Mouse (Mus musculus): Measurements from ENCODE around the gene B3galt4. TPM values are rescaled to one million over a fixed set of nuclear protein-coding genes. Genes with fewer than 3 reads are reported as not detected.

The B3galt4 gene
- total and polyA plus RNA-seq, 3 experiments, result 1.8 to 3.4 (median 1.9) TPM

DNA sequence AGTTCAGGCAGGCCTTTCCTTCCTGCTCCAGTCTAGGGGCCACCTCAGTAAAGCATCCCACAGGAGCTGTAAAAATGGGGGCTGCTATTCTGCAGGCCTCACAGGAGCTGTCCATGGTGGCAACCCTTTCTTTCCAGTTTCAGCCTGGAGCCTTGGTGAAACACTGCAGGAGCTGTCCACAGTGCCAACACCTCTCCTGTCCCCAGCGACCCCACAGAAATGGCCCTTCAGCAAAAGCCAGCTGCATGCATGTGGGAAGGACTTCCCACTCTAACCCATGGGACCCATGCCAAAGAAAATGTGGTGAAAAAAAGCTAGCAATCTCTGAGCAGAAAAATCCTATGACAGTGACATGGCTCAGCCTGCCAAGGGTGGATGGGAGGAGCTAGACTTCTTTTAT lies 21.4 kb upstream of the B3galt4 start:
- 3% methylated on average over 1 of the region's 1 CpGs for WGBS
- Histone ChIP-seq H3K36me3 (ENCODE audit: control insufficient read depth, insufficient read depth, low read length) (no peaks in the 10 kb centered on the region), H3K79me2 (replicated peaks; ENCODE audit: control insufficient read depth, insufficient read depth, low read length) (no peaks in the 10 kb centered on the region), H3K9ac (ENCODE audit: low read depth, low read length) (no peak overlapping the region), H3K27ac (no peak overlapping the region), H3K4me1 (ENCODE audit: control insufficient read depth, insufficient read depth, low read length) (no peaks in the 10 kb centered on the region), H3K4me3 (no peak overlapping the region), H3K27me3 (ENCODE audit: control insufficient read depth, insufficient read depth, low read length) (no peaks in the 10 kb centered on the region)
- no peak for DNase-seq
- TF ChIP-seq CTCF (IDR thresholded peaks at IDR 0.05) (no peak), EP300 (IDR thresholded peaks at IDR 0.05; ENCODE audit: insufficient read depth, low read depth, low read length) (no peak), POLR2A (IDR thresholded peaks at IDR 0.05; ENCODE audit: insufficient read depth, low read depth, low read length) (no peak)
- intact Hi-C loops (cut with DNase I), result loop anchor here (2.0 kb wide), 1 partner anchor 1296 kb away; no protein-coding TSS in a partner anchor

DNA sequence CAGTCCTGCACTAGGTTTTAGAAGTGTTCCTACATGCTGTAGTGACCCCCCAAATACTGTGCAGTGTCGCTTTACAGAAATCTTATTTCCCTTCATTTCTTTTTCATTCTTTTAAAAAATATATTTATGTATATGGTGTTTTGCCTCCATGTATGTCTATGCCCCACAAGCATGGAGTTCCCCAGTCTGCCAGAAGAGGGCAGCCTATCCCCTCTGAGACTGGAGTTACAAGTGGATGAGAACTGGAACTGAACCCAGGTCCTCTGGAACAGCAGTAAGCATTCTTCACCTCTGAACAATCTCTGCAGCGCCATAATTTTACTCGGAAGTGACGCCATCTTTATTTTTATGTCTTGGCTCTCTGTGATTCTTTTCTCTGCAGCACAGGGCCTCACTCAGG lies 18.1 kb upstream of the B3galt4 start:
- intact Hi-C loops (cut with DNase I), result loop anchor here (1.0 kb wide), 1 partner anchor 1333 kb away; no protein-coding TSS in a partner anchor
- no peaks in the 10 kb centered on the region for H3K79me2 ChIP-seq (replicated peaks; ENCODE audit: control insufficient read depth, insufficient read depth, low read length)
- no peaks in the 10 kb centered on the region for H3K4me1 ChIP-seq (ENCODE audit: control insufficient read depth, insufficient read depth, low read length)
- H3K36me3 ChIP-seq (ENCODE audit: control insufficient read depth, insufficient read depth, low read length), result no peaks in the 10 kb centered on the region
- WGBS, result 71% methylated on average over 4 of the region's 4 CpGs
- H3K27ac ChIP-seq, result no peak overlapping the region
- no peak overlapping the region for H3K9ac ChIP-seq (ENCODE audit: low read depth, low read length)
- TF ChIP-seq EP300 (IDR thresholded peaks at IDR 0.05; ENCODE audit: insufficient read depth, low read depth, low read length) (no peak), POLR2A (IDR thresholded peaks at IDR 0.05; ENCODE audit: insufficient read depth, low read depth, low read length) (no peak), CTCF (IDR thresholded peaks at IDR 0.05) (no peak)
- no peak overlapping the region for H3K4me3 ChIP-seq
- no peaks in the 10 kb centered on the region for H3K27me3 ChIP-seq (ENCODE audit: control insufficient read depth, insufficient read depth, low read length)
- DNase-seq, result no peak

DNA sequence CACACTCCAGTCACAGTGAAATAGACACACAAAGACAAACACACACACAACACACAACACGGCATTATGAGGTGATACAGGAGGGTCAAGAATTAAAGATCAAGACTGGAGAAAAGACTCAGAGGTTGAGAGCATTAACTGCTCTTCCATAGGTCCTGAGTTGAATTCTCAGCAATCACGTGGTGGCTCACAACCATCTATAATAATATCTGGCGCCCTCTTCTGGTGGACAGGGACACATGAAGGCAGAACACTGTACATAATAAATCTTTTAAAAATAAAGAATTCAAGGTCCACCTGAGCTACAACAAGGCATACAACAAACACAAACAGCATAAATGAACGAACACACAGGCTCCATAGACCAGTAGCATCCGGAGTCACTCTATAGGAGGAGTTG lies 17.6 kb upstream of the B3galt4 start:
- H3K4me1 ChIP-seq (ENCODE audit: control insufficient read depth, insufficient read depth, low read length), result no peaks in the 10 kb centered on the region
- intact Hi-C loops (cut with DNase I), result loop anchor here (1.0 kb wide), 2 partner anchors 13 to 1333 kb away; no protein-coding TSS in a partner anchor
- H3K27ac ChIP-seq, result no peak overlapping the region
- TF ChIP-seq POLR2A (IDR thresholded peaks at IDR 0.05; ENCODE audit: insufficient read depth, low read depth, low read length), result no peak
- TF ChIP-seq CTCF (IDR thresholded peaks at IDR 0.05), result peak; percentile 19; the same call in 1 of the 2 replicates
- no peak for TF ChIP-seq EP300 (IDR thresholded peaks at IDR 0.05; ENCODE audit: insufficient read depth, low read depth, low read length)
- no peak for DNase-seq
- no peak overlapping the region for H3K4me3 ChIP-seq
- H3K9ac ChIP-seq (ENCODE audit: low read depth, low read length), result no peak overlapping the region
- WGBS, result 25% methylated on average over 5 of the region's 5 CpGs
- no peaks in the 10 kb centered on the region for H3K36me3 ChIP-seq (ENCODE audit: control insufficient read depth, insufficient read depth, low read length)
- no peaks in the 10 kb centered on the region for H3K79me2 ChIP-seq (replicated peaks; ENCODE audit: control insufficient read depth, insufficient read depth, low read length)
- H3K27me3 ChIP-seq (ENCODE audit: control insufficient read depth, insufficient read depth, low read length), result no peaks in the 10 kb centered on the region

DNA sequence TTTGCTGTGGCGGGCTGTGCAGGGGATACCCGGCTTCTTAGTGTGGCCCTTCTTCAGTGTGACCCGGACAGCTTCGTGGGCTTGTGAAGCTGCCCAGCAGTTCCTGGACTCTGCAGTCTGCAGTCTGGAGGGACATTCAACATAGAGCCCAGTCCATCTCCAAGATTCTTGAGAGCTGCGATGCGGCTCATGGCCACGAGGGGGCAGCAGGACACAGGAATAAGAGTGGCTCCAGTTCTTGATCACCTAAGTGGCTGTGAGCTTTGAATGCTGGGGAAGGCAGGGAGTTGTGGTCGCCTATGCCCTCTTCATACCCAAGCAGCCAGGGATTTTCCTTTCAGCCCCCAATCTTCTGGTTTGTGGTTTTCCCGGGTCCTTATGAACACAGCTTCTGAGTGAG lies 17.2 kb upstream of the B3galt4 start:
- Histone ChIP-seq H3K27ac (no peak overlapping the region), H3K9ac (ENCODE audit: low read depth, low read length) (no peak overlapping the region), H3K27me3 (ENCODE audit: control insufficient read depth, insufficient read depth, low read length) (no peaks in the 10 kb centered on the region), H3K79me2 (replicated peaks; ENCODE audit: control insufficient read depth, insufficient read depth, low read length) (0 out of 2 replicates have a peak, but pooled peaks cover under 1% of the 10 kb centered on the region), H3K36me3 (ENCODE audit: control insufficient read depth, insufficient read depth, low read length) (no peaks in the 10 kb centered on the region), H3K4me3 (no peak overlapping the region), H3K4me1 (ENCODE audit: control insufficient read depth, insufficient read depth, low read length) (no peaks in the 10 kb centered on the region)
- intact Hi-C loops (cut with DNase I), result loop anchor here (1.0 kb wide), 1 partner anchor 14 kb away; no protein-coding TSS in a partner anchor
- 3% methylated on average over 9 of the region's 9 CpGs for WGBS
- TF ChIP-seq CTCF (IDR thresholded peaks at IDR 0.05) (peak; percentile 75), EP300 (IDR thresholded peaks at IDR 0.05; ENCODE audit: insufficient read depth, low read depth, low read length) (peak; percentile 89), POLR2A (IDR thresholded peaks at IDR 0.05; ENCODE audit: insufficient read depth, low read depth, low read length) (no peak)
- peak; percentile 76 to 85 for DNase-seq

DNA sequence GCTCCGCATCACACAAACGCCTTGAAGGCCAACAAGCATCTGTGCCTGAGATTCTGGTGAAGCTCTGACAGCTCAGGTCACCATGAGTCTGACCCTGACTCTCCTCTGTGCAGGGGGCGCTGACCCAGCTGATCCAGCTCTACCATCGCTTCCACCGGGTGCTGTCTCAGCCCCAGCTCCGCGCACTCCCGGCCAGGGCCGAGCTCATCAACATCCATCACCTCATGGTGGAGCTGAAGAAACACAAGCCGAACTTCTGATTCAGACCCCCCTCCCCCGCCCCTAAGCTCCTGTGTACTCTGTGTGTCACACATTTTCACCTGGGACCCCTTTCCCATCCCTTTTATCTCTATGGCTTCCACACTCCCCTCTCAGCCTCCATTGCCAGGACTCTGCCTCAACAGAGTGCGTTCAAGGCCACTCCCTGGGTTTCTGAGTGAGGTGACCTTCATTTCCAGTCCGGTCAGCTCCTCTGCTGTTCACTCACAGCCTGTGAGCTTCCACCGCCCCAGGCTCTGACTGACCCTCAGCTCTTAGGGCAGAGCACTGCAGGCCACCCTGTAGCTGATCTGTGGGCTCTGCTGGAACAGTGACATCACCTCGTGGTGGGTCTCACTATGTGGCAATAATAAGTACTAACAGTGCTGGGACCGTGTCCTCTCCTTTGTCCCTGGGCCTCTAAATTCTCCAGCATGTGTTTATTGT lies 14.7 kb upstream of the B3galt4 start:
- no peak for TF ChIP-seq POLR2A (IDR thresholded peaks at IDR 0.05; ENCODE audit: insufficient read depth, low read depth, low read length)
- TF ChIP-seq CTCF (IDR thresholded peaks at IDR 0.05), result no peak
- TF ChIP-seq EP300 (IDR thresholded peaks at IDR 0.05; ENCODE audit: insufficient read depth, low read depth, low read length), result no peak
- Histone ChIP-seq H3K4me1 (ENCODE audit: control insufficient read depth, insufficient read depth, low read length) (no peaks in the 10 kb centered on the region), H3K27me3 (ENCODE audit: control insufficient read depth, insufficient read depth, low read length) (no peaks in the 10 kb centered on the region), H3K4me3 (no peak overlapping the region), H3K79me2 (replicated peaks; ENCODE audit: control insufficient read depth, insufficient read depth, low read length) (0 out of 2 replicates have a peak, but pooled peaks cover 1% of the 10 kb centered on the region), H3K27ac (no peak overlapping the region), H3K36me3 (ENCODE audit: control insufficient read depth, insufficient read depth, low read length) (no peaks in the 10 kb centered on the region), H3K9ac (ENCODE audit: low read depth, low read length) (no peak overlapping the region)
- DNase-seq, result no peak
- intact Hi-C loops (cut with DNase I), result loop anchor here (1.0 kb wide), 1 partner anchor 1336 kb away; no protein-coding TSS in a partner anchor
- 88% methylated on average over 16 of the region's 16 CpGs for WGBS

Data from heart, adult 2 months (tissue).